Mouse (Mus musculus) liver, embryonic 15.5 days (tissue): Measurements from ENCODE around the gene Mthfd1l. TPM values are rescaled to one million over a fixed set of nuclear protein-coding genes. Genes with fewer than 3 reads are reported as not detected.
A peak's percentile ranks its signal among the peaks of the same experiment; 100 is the strongest.

Experiments used
- ATAC-seq: fragments of 200-750 bp; cut with Nextera tagmentation; 2 replicates; pipeline ENCODE4 v1.8.0; 2017; ENCODE audit warnings: moderate number of reproducible peaks, mild to moderate bottlenecking, moderate library complexity; ENCODE audit not compliant: insufficient read depth
- H3K27ac ChIP-seq: fragments of 300-500 bp; sonication (generic); replicated peaks from 2 replicates; pipeline ENCODE4 v1.5.1; 2015; ENCODE audit warnings: mild to moderate bottlenecking, inconsistent platforms
- H3K27me3 ChIP-seq: fragments of 300-500 bp; sonication (generic); 2 replicates; pipeline ENCODE4 v1.6.1; 2015; ENCODE audit warnings: mild to moderate bottlenecking, inconsistent platforms
- H3K36me3 ChIP-seq: fragments of 300-500 bp; sonication (generic); replicated peaks from 2 replicates; pipeline ENCODE4 v1.6.1; 2015; ENCODE audit warnings: moderate library complexity, mild to moderate bottlenecking, inconsistent platforms
- H3K4me1 ChIP-seq: fragments of 300-500 bp; sonication (generic); replicated peaks from 2 replicates; pipeline ENCODE4 v1.6.1; 2015; ENCODE audit warnings: inconsistent platforms
- H3K4me2 ChIP-seq: fragments of 300-500 bp; sonication (generic); 2 replicates; pipeline ENCODE4 v1.6.1; 2015; ENCODE audit warnings: moderate library complexity, mild to moderate bottlenecking, inconsistent platforms
- H3K4me3 ChIP-seq: fragments of 300-500 bp; sonication (generic); replicated peaks from 2 replicates; pipeline ENCODE4 v1.5.1; 2015; ENCODE audit warnings: mild to moderate bottlenecking, inconsistent platforms
- H3K9ac ChIP-seq: fragments of 300-500 bp; sonication (generic); 2 replicates; pipeline ENCODE4 v1.6.1; 2015; ENCODE audit warnings: moderate library complexity, mild to moderate bottlenecking, inconsistent platforms
- H3K9me3 ChIP-seq: fragments of 300-500 bp; sonication (generic); replicated peaks from 2 replicates; pipeline ENCODE4 v1.6.1; 2016; ENCODE audit warnings: inconsistent platforms
- WGBS: fragments of 180-500 bp; shearing (Covaris S2); methylation state at CpG from one replicate; pipeline ENCODE4 v1.1.7; 2015; ENCODE audit warnings: mixed read lengths; ENCODE audit not compliant: insufficient replicate concordance; 5-methylcytosine and 5-hydroxymethylcytosine counted together
- polyA plus RNA-seq: library from polyadenylated mRNA; unstranded; fragments of >200 nt; fragmentation: Nextera tagmentation; extraction: Ambion mirVana; gene quantifications from 2 replicates; pipeline ENCODE4 v1.2.1, GENCODE M21; 2015

The Mthfd1l gene
- polyA plus RNA-seq: 18.9 and 20.1 TPM in 2 replicates

DNA sequence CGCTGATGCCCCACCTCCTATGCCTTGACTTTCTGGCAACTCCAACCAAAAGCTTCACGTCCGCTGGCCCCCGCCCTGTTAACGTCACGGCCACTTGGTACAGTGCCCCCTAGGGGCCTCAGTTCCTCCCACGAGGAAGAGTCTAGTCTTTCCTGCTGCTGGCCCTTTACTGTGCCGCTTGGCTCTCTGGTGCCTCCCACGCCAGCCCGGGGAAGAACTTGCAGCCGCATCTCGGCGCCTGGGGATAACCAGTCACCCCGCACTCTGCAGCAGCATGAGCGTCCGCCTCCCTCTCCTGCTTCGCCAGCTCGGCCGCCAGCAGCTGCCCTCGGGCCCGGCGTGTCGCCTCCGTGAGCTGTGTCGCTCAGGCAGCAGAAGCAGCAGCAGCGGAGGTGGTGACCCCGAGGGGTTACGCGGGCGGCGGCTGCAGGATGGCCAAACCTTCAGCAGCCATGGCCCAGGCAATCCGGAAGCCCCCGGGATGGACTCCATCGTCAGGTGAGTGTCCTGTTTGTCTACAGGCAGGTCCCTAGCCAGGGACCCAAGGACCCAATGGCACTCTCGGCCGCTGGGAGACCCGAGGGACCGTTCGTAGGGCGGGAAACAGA lies at the start of gene Mthfd1l:
Gene Mthfd1l (plus strand): TSS at position 138 of the 608 bp plus-strand sequence.
- Histone ChIP-seq H3K4me1 (peaks cover 53% of the 10 kb centered on the region), H3K36me3 (peaks cover 4% of the 10 kb centered on the region; the same call in 1 of the 2 replicates), H3K9me3 (no peaks in the 10 kb centered on the region), H3K4me2 (peak within 1 kb of the TSS; percentile 98), H3K4me3 (peak within 1 kb of the TSS; percentile 84), H3K27me3 (no peaks in the 10 kb centered on the region), H3K9ac (peak within 1 kb of the TSS; percentile 89), H3K27ac (peak within 1 kb of the TSS; percentile 94)
- ATAC-seq: peak; percentile 72
- WGBS: under 1% methylated on average over 40 of the region's 40 CpGs

GRCm38 (mm10) chr10:3928008-3928545 lies 44.8 kb upstream of the Mthfd1l start:
- no peaks in the 10 kb centered on the region for H3K36me3 ChIP-seq
- H3K27me3 ChIP-seq: no peaks in the 10 kb centered on the region
- 46% methylated on average over 4 of the region's 4 CpGs for WGBS
- no peaks in the 10 kb centered on the region for H3K4me1 ChIP-seq
- no peaks in the 10 kb centered on the region for H3K9me3 ChIP-seq
- H3K4me3 ChIP-seq: no peak overlapping the region
- no peak overlapping the region for H3K27ac ChIP-seq
- ATAC-seq: no peak
- no peak overlapping the region for H3K4me2 ChIP-seq
- H3K9ac ChIP-seq: no peak overlapping the region

DNA sequence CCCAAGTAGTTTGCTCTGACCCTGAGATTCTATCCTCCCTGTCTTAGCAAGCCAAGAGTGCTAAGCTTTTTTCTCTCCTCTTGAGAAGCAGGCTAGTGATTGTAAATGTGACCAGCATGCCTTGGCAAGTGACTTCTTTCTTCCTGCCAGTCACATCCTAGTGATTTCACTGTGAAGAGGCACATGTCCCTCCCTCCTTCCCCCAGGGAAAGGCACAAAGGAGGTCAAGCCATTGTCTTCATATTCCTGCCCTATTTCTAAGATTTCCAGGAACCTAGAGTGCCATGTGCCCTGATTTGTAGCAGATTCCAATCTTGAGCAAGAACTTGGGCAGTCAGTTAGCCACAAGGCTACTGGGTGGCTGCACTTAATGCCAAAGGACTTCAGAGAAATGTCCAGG lies 41.1 kb upstream of the Mthfd1l start:
- Histone ChIP-seq H3K4me2 (no peak overlapping the region), H3K27me3 (no peaks in the 10 kb centered on the region), H3K27ac (no peak overlapping the region), H3K36me3 (no peaks in the 10 kb centered on the region), H3K9me3 (no peaks in the 10 kb centered on the region), H3K9ac (no peak overlapping the region), H3K4me1 (no peaks in the 10 kb centered on the region), H3K4me3 (no peak overlapping the region)
- ATAC-seq: no peak

GRCm38 (mm10) chr10:3933311-3933940 lies 39.5 kb upstream of the Mthfd1l start:
- Histone ChIP-seq H3K9me3 (no peaks in the 10 kb centered on the region), H3K4me3 (no peak overlapping the region), H3K27me3 (no peaks in the 10 kb centered on the region), H3K36me3 (no peaks in the 10 kb centered on the region), H3K27ac (no peak overlapping the region), H3K9ac (no peak overlapping the region), H3K4me2 (no peak overlapping the region), H3K4me1 (no peaks in the 10 kb centered on the region)
- no peak for ATAC-seq
- WGBS: 62% methylated on average over 12 of the region's 12 CpGs

DNA sequence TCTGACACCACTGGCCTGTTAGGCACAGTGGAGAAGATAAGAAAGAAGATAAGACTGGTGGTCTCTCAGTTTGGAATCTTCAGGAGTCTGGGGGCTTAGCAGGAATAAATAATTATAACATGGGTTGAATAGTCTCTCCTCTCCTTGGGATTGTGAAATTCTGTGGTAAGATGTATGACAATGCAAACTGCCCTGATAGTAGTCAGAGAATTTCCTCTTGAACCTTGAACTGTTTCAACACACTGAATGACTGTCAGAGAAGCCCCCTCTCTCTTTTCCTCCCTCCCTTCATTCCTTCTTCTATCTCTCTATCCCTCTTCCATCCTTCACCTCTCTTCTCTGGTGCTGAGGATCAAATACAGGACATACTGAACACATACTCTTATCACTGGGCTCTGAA lies 36.1 kb upstream of the Mthfd1l start:
- ATAC-seq: no peak
- Histone ChIP-seq H3K9me3 (no peaks in the 10 kb centered on the region), H3K27me3 (no peaks in the 10 kb centered on the region), H3K27ac (no peak overlapping the region), H3K9ac (no peak overlapping the region), H3K4me2 (no peak overlapping the region), H3K4me1 (no peaks in the 10 kb centered on the region), H3K4me3 (no peak overlapping the region), H3K36me3 (no peaks in the 10 kb centered on the region)

DNA sequence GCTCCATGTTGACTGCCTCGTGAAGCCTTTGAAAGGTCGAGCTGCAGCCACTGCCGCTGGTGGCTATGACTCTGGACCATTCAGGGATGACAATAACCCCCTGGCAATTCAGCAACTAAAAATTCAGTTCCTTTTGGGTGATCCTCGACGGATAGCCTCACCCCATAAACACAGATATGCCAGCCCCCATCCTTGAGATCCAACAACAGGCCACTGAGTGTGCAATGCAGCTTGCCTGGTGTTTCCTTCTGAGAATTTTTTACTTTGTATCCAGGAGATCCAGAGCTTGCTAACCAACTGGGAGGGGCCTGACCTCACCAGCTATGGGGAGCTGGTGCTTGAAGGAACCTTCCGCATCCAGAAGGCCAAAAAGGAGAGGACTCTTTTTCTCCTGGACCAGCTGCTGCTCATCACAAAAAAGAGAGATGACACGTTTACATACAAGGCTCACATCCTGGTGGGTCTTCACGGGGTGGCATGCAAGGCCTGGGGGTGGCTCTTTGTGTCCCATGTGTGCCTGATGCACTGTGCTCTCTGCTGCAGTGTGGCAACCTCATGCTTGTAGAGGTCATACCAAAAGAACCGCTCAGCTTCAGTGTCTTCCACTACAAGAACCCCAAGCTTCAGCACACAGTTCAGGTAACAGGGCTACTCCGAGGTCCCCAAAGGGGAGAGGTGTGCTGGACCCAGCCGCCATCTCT lies 32.9 kb upstream of the Mthfd1l start:
- Histone ChIP-seq H3K9me3 (no peaks in the 10 kb centered on the region), H3K27me3 (no peaks in the 10 kb centered on the region), H3K4me1 (no peaks in the 10 kb centered on the region), H3K9ac (no peak overlapping the region), H3K4me2 (no peak overlapping the region), H3K4me3 (no peak overlapping the region), H3K27ac (no peak overlapping the region), H3K36me3 (no peaks in the 10 kb centered on the region)
- ATAC-seq: no peak
- WGBS: 61% methylated on average over 11 of the region's 11 CpGs

GRCm38 (mm10) chr10:3940596-3940975 lies 32.3 kb upstream of the Mthfd1l start:
- H3K9ac ChIP-seq: no peak overlapping the region
- H3K4me1 ChIP-seq: no peaks in the 10 kb centered on the region
- no peak for ATAC-seq
- no peaks in the 10 kb centered on the region for H3K9me3 ChIP-seq
- no peaks in the 10 kb centered on the region for H3K36me3 ChIP-seq
- no peak overlapping the region for H3K4me2 ChIP-seq
- no peaks in the 10 kb centered on the region for H3K27me3 ChIP-seq
- no peak overlapping the region for H3K27ac ChIP-seq
- H3K4me3 ChIP-seq: no peak overlapping the region
- 58% methylated on average over 6 of the region's 6 CpGs for WGBS

DNA sequence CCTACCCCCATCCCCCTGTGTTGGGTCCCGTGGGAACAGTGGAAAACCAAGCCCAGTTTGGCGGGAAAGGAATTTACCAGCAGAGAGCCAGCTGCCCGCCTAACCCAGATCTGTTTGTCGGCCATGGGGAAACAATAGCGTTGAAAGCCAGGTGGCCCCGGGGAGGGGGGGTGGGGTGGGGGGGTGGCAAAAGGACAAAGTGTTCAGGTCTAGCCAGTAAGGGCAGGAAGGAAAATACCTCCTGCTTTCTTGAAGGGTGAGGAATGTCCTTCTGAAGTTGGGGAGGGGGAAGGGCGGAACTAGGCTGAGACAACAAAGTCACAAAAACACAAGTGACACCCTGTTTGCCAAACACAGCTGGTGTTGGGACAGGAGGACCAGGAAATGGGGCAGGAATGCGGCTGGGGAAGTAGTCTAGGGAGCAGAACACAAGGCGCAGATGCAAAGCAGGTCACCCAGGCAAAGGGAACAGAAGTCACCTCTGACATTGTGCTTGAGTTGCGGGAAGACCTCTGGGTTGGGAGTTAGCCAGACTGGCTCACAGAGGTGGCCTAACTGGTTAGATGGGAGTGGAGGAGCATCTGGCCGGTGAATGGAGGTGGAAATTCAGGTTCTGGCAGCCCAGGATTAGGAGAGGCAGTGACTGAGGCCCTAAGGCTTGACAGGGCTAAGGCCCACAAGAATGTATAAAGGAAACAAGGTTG lies 31.7 kb upstream of the Mthfd1l start:
- Histone ChIP-seq H3K9me3 (no peaks in the 10 kb centered on the region), H3K4me1 (no peaks in the 10 kb centered on the region), H3K9ac (no peak overlapping the region), H3K4me3 (no peak overlapping the region), H3K27me3 (no peaks in the 10 kb centered on the region), H3K36me3 (no peaks in the 10 kb centered on the region), H3K27ac (no peak overlapping the region), H3K4me2 (no peak overlapping the region)
- no peak for ATAC-seq
- WGBS: 43% methylated on average over 11 of the region's 11 CpGs

DNA sequence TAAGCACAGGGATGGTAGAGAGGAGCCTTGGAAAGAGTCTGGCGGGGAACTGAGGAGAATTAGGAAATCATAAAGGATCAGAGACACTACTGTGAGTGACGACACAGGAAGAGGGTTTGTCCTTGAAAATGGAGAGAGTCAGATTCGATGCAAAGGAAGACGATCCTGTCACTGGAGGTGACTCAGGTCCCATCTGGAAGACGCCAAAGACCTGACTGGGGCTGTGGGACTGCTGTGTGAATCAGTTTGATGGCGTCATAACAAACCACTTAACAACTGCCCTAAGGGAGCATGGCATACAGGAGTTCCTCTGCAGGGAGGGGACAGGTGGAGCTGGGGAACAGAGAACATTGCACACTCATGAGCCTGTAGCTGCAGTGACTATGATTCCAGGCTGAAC lies 30.6 kb upstream of the Mthfd1l start:
- Histone ChIP-seq H3K36me3 (no peaks in the 10 kb centered on the region), H3K4me2 (no peak overlapping the region), H3K9ac (no peak overlapping the region), H3K27ac (no peak overlapping the region), H3K27me3 (no peaks in the 10 kb centered on the region), H3K4me3 (no peak overlapping the region), H3K9me3 (no peaks in the 10 kb centered on the region), H3K4me1 (no peaks in the 10 kb centered on the region)
- ATAC-seq: no peak
- WGBS: 38% methylated on average over 6 of the region's 6 CpGs

GRCm38 (mm10) chr10:3943492-3944395 lies 29.2 kb upstream of the Mthfd1l start:
- Histone ChIP-seq H3K4me3 (no peak overlapping the region), H3K4me1 (no peaks in the 10 kb centered on the region), H3K27ac (no peak overlapping the region), H3K4me2 (no peak overlapping the region), H3K9ac (no peak overlapping the region), H3K36me3 (no peaks in the 10 kb centered on the region), H3K27me3 (no peaks in the 10 kb centered on the region), H3K9me3 (no peaks in the 10 kb centered on the region)
- no peak for ATAC-seq
- WGBS: 18% methylated on average over 10 of the region's 10 CpGs
